Mouse (Mus musculus) lung, postnatal 0 days (tissue): ENCODE data around the gene Gm6685. TPM values are rescaled to one million over a fixed set of nuclear protein-coding genes. Genes with fewer than 3 reads are reported as not detected.
"Not testable (repeated sequence)": the region's sequence is repeated elsewhere in the genome, so short reads cannot be mapped to it uniquely, and the experiment has no call there.

Source experiments
- ATAC-seq: fragments of 200-750 bp; cut with Nextera tagmentation; 2 replicates; pipeline ENCODE4 v1.8.0; 2017; ENCODE audit warnings: moderate library complexity
- DNase-seq: peaks from one replicate; pipeline ENCODE4 v3.0.0-alpha.2; 2016; ENCODE audit warnings: low spot score
- H3K27ac ChIP-seq: fragments of 300-500 bp; sonication (generic); 2 replicates; pipeline ENCODE4 v1.5.1; 2014; ENCODE audit warnings: antibody characterized with exemption, mild to moderate bottlenecking, low read length, mixed read lengths
- H3K27me3 ChIP-seq: fragments of 300-500 bp; sonication (generic); replicated peaks from 2 replicates; pipeline ENCODE4 v1.6.1; 2014; ENCODE audit warnings: low read length, mixed read lengths; ENCODE audit not compliant: insufficient read depth
- H3K36me3 ChIP-seq: fragments of 300-500 bp; sonication (generic); 2 replicates; pipeline ENCODE4 v1.6.1; 2014; ENCODE audit warnings: low read length, mixed read lengths; ENCODE audit not compliant: insufficient read depth
- H3K4me1 ChIP-seq: fragments of 300-500 bp; sonication (generic); 2 replicates; pipeline ENCODE4 v1.6.1; 2014; ENCODE audit warnings: antibody characterized with exemption, low read depth, low read length, mixed read lengths; ENCODE audit not compliant: insufficient read depth
- H3K4me2 ChIP-seq: fragments of 300-500 bp; sonication (generic); replicated peaks from 2 replicates; pipeline ENCODE4 v1.6.1; 2014; ENCODE audit warnings: low read depth, mild to moderate bottlenecking, low read length, moderate library complexity, mixed read lengths
- H3K4me3 ChIP-seq: fragments of 300-500 bp; sonication (generic); 2 replicates; pipeline ENCODE4 v1.5.1; 2014; ENCODE audit warnings: low read depth, low read length
- H3K9ac ChIP-seq: fragments of 300-500 bp; sonication (generic); replicated peaks from 2 replicates; pipeline ENCODE4 v1.6.1; 2014; ENCODE audit warnings: low read depth, mild to moderate bottlenecking
- H3K9me3 ChIP-seq: fragments of 300-500 bp; sonication (generic); 2 replicates; pipeline ENCODE4 v1.6.1; 2016; ENCODE audit warnings: low read length, mixed read lengths
- CTCF ChIP-seq: IDR thresholded peaks from 2 replicates; pipeline ENCODE4 v1.5.1; 2016; ENCODE audit warnings: antibody characterized with exemption, mild to moderate bottlenecking
- EP300 ChIP-seq: IDR thresholded peaks from 2 replicates; pipeline ENCODE4 v1.6.1; 2016; ENCODE audit warnings: antibody characterized with exemption, mild to moderate bottlenecking, control low read depth
- WGBS: fragments of 180-500 bp; shearing (Covaris S2); extraction: QIAGEN DNeasy Blood & Tissue Kit; methylation state at CpG from one replicate; pipeline ENCODE4 v1.1.7; 2014; 5-methylcytosine and 5-hydroxymethylcytosine counted together
- polyA plus RNA-seq: library from polyadenylated mRNA; unstranded; fragments of >200 nt; fragmentation: Nextera tagmentation; extraction: Ambion mirVana; gene quantifications from 2 replicates; pipeline ENCODE4 v1.2.1, GENCODE M21; 2015

The Gm6685 gene
- not detected in 2 replicates for polyA plus RNA-seq

DNA sequence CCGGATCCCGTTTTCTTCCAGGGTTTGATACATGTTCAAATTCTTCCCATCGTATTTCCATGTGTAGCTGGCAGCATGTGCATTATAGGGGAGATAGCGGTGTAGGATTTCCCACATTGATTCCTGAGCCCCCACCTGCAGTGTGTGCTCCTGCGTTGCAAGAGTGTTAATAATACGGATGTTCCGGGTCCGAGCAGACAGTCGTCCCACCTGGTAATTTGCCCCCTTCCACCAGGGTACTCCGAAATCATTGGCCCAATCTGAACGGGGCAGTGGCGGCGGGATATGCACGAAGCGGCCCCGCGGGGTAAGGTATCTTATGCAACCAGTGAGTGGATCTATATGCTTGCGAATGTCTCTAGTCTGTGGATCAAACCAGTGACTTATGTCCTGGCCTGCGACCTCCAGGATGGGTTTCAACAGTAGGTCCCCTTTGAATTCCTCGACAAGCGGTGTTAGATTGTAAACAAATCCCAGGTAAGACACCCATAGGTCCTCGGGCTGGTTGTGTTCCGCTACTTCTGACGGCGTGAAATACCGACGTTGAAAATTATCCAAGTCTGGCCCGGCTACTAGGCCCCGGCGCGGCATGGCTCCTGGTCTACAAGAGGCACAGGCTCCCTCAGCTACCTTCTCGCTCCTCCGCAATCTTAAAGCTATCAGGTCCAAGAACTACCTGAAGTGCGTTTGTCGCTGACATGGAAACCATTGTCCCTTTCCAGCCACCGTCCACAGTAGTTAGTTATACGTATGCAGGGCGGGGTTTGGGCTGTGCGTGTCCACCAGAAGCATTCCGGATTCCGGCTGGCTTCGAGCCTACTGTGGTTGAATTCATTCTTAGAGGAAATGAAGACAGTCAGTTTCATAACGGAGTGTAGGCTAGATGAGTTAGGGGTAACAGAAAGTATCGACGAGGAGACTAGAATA, at the start of gene Gm6685:
Gm6685 (minus strand) TSS at position 644 of the 927 bp plus-strand sequence.
- ATAC-seq, DNase-seq: not testable (repeated sequence)
- WGBS: 92% methylated on average over 37 of the region's 45 CpGs

GRCm38 (mm10) chr11:28375891-28376290, 36.2 kb upstream of the Gm6685 start:
- DNase-seq: no peak

More for the DNA sequence above, at the start of gene Gm6685:
- H3K27me3 ChIP-seq, H3K4me2 ChIP-seq, H3K4me1 ChIP-seq, H3K27ac ChIP-seq, H3K4me3 ChIP-seq, H3K9me3 ChIP-seq, H3K36me3 ChIP-seq, H3K9ac ChIP-seq: not testable (repeated sequence)

DNA sequence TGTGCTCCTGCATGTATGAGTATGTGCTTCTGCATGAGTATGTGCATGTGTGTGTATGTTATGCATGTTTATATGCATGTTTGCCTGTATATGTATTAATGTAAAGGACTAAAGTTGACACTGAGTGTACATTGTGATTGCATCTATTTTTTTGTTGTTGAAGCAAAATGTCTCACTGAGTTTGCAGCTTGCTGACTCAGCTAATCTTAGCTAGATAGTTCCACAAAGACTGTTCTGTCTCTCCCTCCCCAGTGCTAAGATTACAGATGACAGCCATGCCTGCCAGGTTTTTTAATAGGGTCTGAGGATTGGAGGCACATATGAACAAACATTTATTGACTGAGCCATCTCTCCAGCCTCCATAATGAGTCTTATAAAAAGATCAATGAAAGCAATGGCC, 35.0 kb upstream of the Gm6685 start:
- Histone ChIP-seq H3K9me3 (no peaks in the 10 kb centered on the region), H3K4me3 (no peak overlapping the region), H3K27me3 (no peaks in the 10 kb centered on the region), H3K27ac (no peak overlapping the region), H3K9ac (no peak overlapping the region), H3K4me2 (no peak overlapping the region), H3K36me3 (no peaks in the 10 kb centered on the region), H3K4me1 (no peaks in the 10 kb centered on the region)
- DNase-seq (no peak), ATAC-seq (no peak)
- TF ChIP-seq CTCF (no peak), EP300 (no peak)

More at GRCm38 (mm10) chr11:28375891-28376290, 36.2 kb upstream of the Gm6685 start:
- H3K36me3 ChIP-seq: no peaks in the 10 kb centered on the region
- ATAC-seq: no peak
- no peak overlapping the region for H3K27ac ChIP-seq
- no peak overlapping the region for H3K4me3 ChIP-seq
- H3K27me3 ChIP-seq: no peaks in the 10 kb centered on the region
- no peak overlapping the region for H3K4me2 ChIP-seq
- no peaks in the 10 kb centered on the region for H3K4me1 ChIP-seq
- H3K9me3 ChIP-seq: no peaks in the 10 kb centered on the region
- TF ChIP-seq CTCF: no peak
- TF ChIP-seq EP300: no peak
- no peak overlapping the region for H3K9ac ChIP-seq

- not testable (repeated sequence) for H3K4me1 ChIP-seq, H3K9me3 ChIP-seq, H3K36me3 ChIP-seq, H3K4me3 ChIP-seq, H3K9ac ChIP-seq, DNase-seq, H3K4me2 ChIP-seq, ATAC-seq, H3K27ac ChIP-seq, H3K27me3 ChIP-seq
- 46% methylated on average over 5 of the region's 5 CpGs for WGBS
Measured at GRCm38 (mm10) chr11:28371381-28371780, 31.7 kb upstream of the Gm6685 start.

DNA sequence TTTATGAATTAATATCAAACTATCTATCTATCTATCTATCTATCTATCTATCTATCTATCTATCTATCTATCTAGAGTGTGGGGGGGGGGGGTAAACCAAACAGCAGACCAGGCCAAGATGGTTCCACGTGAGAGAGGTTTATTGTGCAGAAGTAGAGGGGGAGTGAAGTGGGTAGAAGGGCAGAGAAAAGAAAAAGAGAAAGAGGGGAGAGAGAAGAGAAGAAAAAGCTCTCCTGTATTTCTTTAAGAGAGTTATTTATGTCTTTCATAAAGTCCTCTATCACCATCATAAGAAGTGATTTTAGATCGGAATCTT, 26.2 kb upstream of the Gm6685 start:
- H3K4me1 ChIP-seq: peaks cover 8% of the 10 kb centered on the region; the same call in 1 of the 2 replicates
- ATAC-seq: no peak
- TF ChIP-seq CTCF: no peak
- no peak for TF ChIP-seq EP300
- peak overlapping the region; percentile 63 for H3K4me2 ChIP-seq
- WGBS: 60% methylated on average over 2 of the region's 2 CpGs
- H3K4me3 ChIP-seq: no peak overlapping the region
- no peak overlapping the region for H3K27ac ChIP-seq
- H3K27me3 ChIP-seq: no peaks in the 10 kb centered on the region
- no peak for DNase-seq
- H3K9ac ChIP-seq: no peak overlapping the region
- H3K9me3 ChIP-seq: no peaks in the 10 kb centered on the region
- H3K36me3 ChIP-seq: no peaks in the 10 kb centered on the region

- Histone ChIP-seq H3K36me3 (no peaks in the 10 kb centered on the region), H3K9me3 (no peaks in the 10 kb centered on the region), H3K4me3 (peak overlapping the region; percentile 27), H3K4me2 (peak overlapping the region; percentile 63), H3K27ac (peak overlapping the region; percentile 21; the same call in 1 of the 2 replicates), H3K9ac (no peak overlapping the region), H3K27me3 (no peaks in the 10 kb centered on the region), H3K4me1 (peaks cover 8% of the 10 kb centered on the region; the same call in 1 of the 2 replicates)
- DNase-seq (peak; percentile 86), ATAC-seq (peak; percentile 88)
- 10% methylated on average over 26 of the region's 26 CpGs for WGBS
- TF ChIP-seq EP300: no peak
- no peak for TF ChIP-seq CTCF
Measured at GRCm38 (mm10) chr11:28365209-28365928, 25.7 kb upstream of the Gm6685 start.
